In genomic region chr7:89215714-89216113, GRCm38 (mm10) we compare ENCODE assay signal across 13 mouse cellular contexts.
DNase-seq lines count a peak whose midpoint lies in the region; ATAC-seq and TF ChIP-seq lines count a peak whose summit lies in the region.
"Had no signal": no experiment of that assay in that cellular context is flagged by ENCODE, and none has a peak within 500 bp of the region (broad histone marks: within the 10 kb centered on the region; RNA-seq: fewer than 3 reads in every experiment).

No protein-coding gene starts in this region.

- H3K9ac ChIP-seq in heart, embryonic 15.5 days: no peak overlapping the region
- no peak overlapping the region for H3K9ac ChIP-seq in midbrain, embryonic 13.5 days (replicated peaks)
- no peak overlapping the region for H3K9ac ChIP-seq in midbrain, postnatal 0 days (replicated peaks; ENCODE audit: low read length, poor library complexity, severe bottlenecking)
- no peak overlapping the region for H3K9ac ChIP-seq in embryonic facial prominence, embryonic 12.5 days
- H3K9ac ChIP-seq in hindbrain, postnatal 0 days (replicated peaks; ENCODE audit: low read length): no peak overlapping the region
- H3K9ac ChIP-seq: embryonic facial prominence, embryonic 13.5 days; hindbrain, embryonic 14.5 days; limb, embryonic 12.5 days had no signal

- no peaks in the 10 kb centered on the region for H3K36me3 ChIP-seq in heart, embryonic 15.5 days
- no peaks in the 10 kb centered on the region for H3K36me3 ChIP-seq in midbrain, embryonic 13.5 days
- H3K36me3 ChIP-seq in midbrain, postnatal 0 days (ENCODE audit: insufficient read depth, low read length): no peaks in the 10 kb centered on the region
- no peaks in the 10 kb centered on the region for H3K36me3 ChIP-seq in embryonic facial prominence, embryonic 12.5 days
- no peaks in the 10 kb centered on the region for H3K36me3 ChIP-seq in hindbrain, postnatal 0 days (ENCODE audit: insufficient read depth, low read length)
- H3K36me3 ChIP-seq: embryonic facial prominence, embryonic 13.5 days; limb, embryonic 12.5 days had no signal

- ATAC-seq in heart, embryonic 15.5 days (replicated peaks; ENCODE audit: insufficient number of reproducible peaks, insufficient read depth, low FRiP score, low read depth): no peak
- 0 out of 2 replicates have a peak, but pooled peaks have one; percentile 43 for ATAC-seq in midbrain, embryonic 13.5 days
- no peak for ATAC-seq in midbrain, postnatal 0 days (ENCODE audit: low FRiP score)
- ATAC-seq in embryonic facial prominence, embryonic 12.5 days (ENCODE audit: insufficient number of reproducible peaks, insufficient read depth, low FRiP score, low TSS enrichment): no peak
- peak; percentile 57 for ATAC-seq in neutrophil, adult 5-6 weeks (ENCODE audit: extremely low read depth, insufficient number of reproducible peaks, low FRiP score, poor library complexity, severe bottlenecking)
- no peak for ATAC-seq in hindbrain, postnatal 0 days

- H3K4me3 ChIP-seq in heart, embryonic 15.5 days: no peak overlapping the region
- no peak overlapping the region for H3K4me3 ChIP-seq in midbrain, embryonic 13.5 days (replicated peaks)
- H3K4me3 ChIP-seq in midbrain, postnatal 0 days (ENCODE audit: low read depth, low read length): no peak overlapping the region
- H3K4me3 ChIP-seq in embryonic facial prominence, embryonic 12.5 days: no peak overlapping the region
- H3K4me3 ChIP-seq in hindbrain, postnatal 0 days (ENCODE audit: low read length): no peak overlapping the region
- H3K4me3 ChIP-seq: embryonic facial prominence, embryonic 13.5 days; limb, embryonic 12.5 days had no signal

- 61% methylated on average over 7 of the region's 7 CpGs for WGBS in heart, embryonic 15.5 days
- 55% methylated on average over 7 of the region's 7 CpGs for WGBS in midbrain, embryonic 13.5 days
- 52% methylated on average over 7 of the region's 7 CpGs for WGBS in midbrain, postnatal 0 days
- 31% methylated on average over 7 of the region's 7 CpGs for WGBS in embryonic facial prominence, embryonic 12.5 days
- WGBS in hindbrain, postnatal 0 days: 58% methylated on average over 7 of the region's 7 CpGs

- TF ChIP-seq CTCF in midbrain, postnatal 0 days (IDR thresholded peaks at IDR 0.05): no peak
- TF ChIP-seq CTCF in hindbrain, postnatal 0 days (IDR thresholded peaks at IDR 0.05; ENCODE audit: low read depth): no peak

- H3K9me3 ChIP-seq in heart, embryonic 15.5 days (replicated peaks): no peaks in the 10 kb centered on the region
- H3K9me3 ChIP-seq in midbrain, embryonic 13.5 days: no peaks in the 10 kb centered on the region
- H3K9me3 ChIP-seq in midbrain, postnatal 0 days (ENCODE audit: low read length): no peaks in the 10 kb centered on the region
- H3K9me3 ChIP-seq in embryonic facial prominence, embryonic 12.5 days: no peaks in the 10 kb centered on the region
- no peaks in the 10 kb centered on the region for H3K9me3 ChIP-seq in hindbrain, postnatal 0 days (ENCODE audit: low read length)
- H3K9me3 ChIP-seq: embryonic facial prominence, embryonic 13.5 days; limb, embryonic 12.5 days had no signal

- H3K27me3 ChIP-seq in heart, embryonic 15.5 days: no peaks in the 10 kb centered on the region
- H3K27me3 ChIP-seq in midbrain, embryonic 13.5 days: no peaks in the 10 kb centered on the region
- no peaks in the 10 kb centered on the region for H3K27me3 ChIP-seq in midbrain, postnatal 0 days (ENCODE audit: insufficient read depth, low read length)
- no peaks in the 10 kb centered on the region for H3K27me3 ChIP-seq in embryonic facial prominence, embryonic 12.5 days
- no peaks in the 10 kb centered on the region for H3K27me3 ChIP-seq in hindbrain, postnatal 0 days (ENCODE audit: insufficient read depth, low read length)
- H3K27me3 ChIP-seq: embryonic facial prominence, embryonic 13.5 days; limb, embryonic 12.5 days had no signal

- peaks cover 10% of the 10 kb centered on the region for H3K4me1 ChIP-seq in heart, embryonic 15.5 days (replicated peaks)
- peaks cover 9% of the 10 kb centered on the region; the same call in 1 of the 2 replicates for H3K4me1 ChIP-seq in midbrain, embryonic 13.5 days (replicated peaks)
- no peaks in the 10 kb centered on the region; the same call in 1 of the 2 replicates for H3K4me1 ChIP-seq in midbrain, postnatal 0 days (ENCODE audit: insufficient read depth, low read length)
- peaks cover 15% of the 10 kb centered on the region; the same call in 1 of the 2 replicates for H3K4me1 ChIP-seq in embryonic facial prominence, embryonic 12.5 days
- 0 out of 2 replicates have a peak, but pooled peaks cover under 1% of the 10 kb centered on the region for H3K4me1 ChIP-seq in hindbrain, postnatal 0 days (ENCODE audit: insufficient read depth, low read length)

- H3K4me2 ChIP-seq in heart, embryonic 15.5 days: no peak overlapping the region
- H3K4me2 ChIP-seq in midbrain, embryonic 13.5 days (replicated peaks): no peak overlapping the region
- no peak overlapping the region for H3K4me2 ChIP-seq in midbrain, postnatal 0 days (ENCODE audit: low read depth, low read length, poor library complexity, severe bottlenecking)
- no peak overlapping the region for H3K4me2 ChIP-seq in embryonic facial prominence, embryonic 12.5 days (replicated peaks)
- H3K4me2 ChIP-seq in hindbrain, postnatal 0 days (ENCODE audit: low read depth, low read length): no peak overlapping the region
- H3K4me2 ChIP-seq: embryonic facial prominence, embryonic 13.5 days; hindbrain, embryonic 14.5 days; limb, embryonic 12.5 days had no signal

- H3K27ac ChIP-seq in heart, embryonic 15.5 days: peak overlapping the region; percentile 44; the same call in 1 of the 2 replicates
- H3K27ac ChIP-seq in midbrain, embryonic 13.5 days: no peak overlapping the region
- H3K27ac ChIP-seq in midbrain, postnatal 0 days (ENCODE audit: low read depth, low read length): no peak overlapping the region
- 0 out of 2 replicates have a peak overlapping the region, but pooled peaks have one; percentile 6 for H3K27ac ChIP-seq in embryonic facial prominence, embryonic 12.5 days
- no peak overlapping the region for H3K27ac ChIP-seq in hindbrain, postnatal 0 days
- H3K27ac ChIP-seq: embryonic facial prominence, embryonic 13.5 days; hindbrain, embryonic 14.5 days; limb, embryonic 12.5 days had no signal

- DNase-seq in heart, adult 18-20 months: no peak
- no peak for DNase-seq in midbrain, postnatal 0 days (ENCODE audit: low spot score)
- no peak for DNase-seq in hindbrain, postnatal 0 days (ENCODE audit: low spot score)
- DNase-seq in right cerebral cortex, adult 18-20 months: no peak
- DNase-seq: right cerebral cortex, postnatal 25 days; thymus, postnatal 14 days had no signal

Comparison
In these comparisons a context has a peak if more than half of its experiments do, and no peak if none do; other contexts are left out.
1. ATAC-seq: peak in midbrain, embryonic 13.5 days (single experiment) and neutrophil, adult 5-6 weeks (single experiment); none in heart, embryonic 15.5 days (single experiment), midbrain, postnatal 0 days (single experiment), embryonic facial prominence, embryonic 12.5 days (single experiment) and hindbrain, postnatal 0 days (single experiment).
2. H3K27ac ChIP-seq: peak in heart, embryonic 15.5 days (single experiment) and embryonic facial prominence, embryonic 12.5 days (single experiment); none in midbrain, embryonic 13.5 days (single experiment), midbrain, postnatal 0 days (single experiment) and hindbrain, postnatal 0 days (single experiment).